Mouse (Mus musculus): Measurements from ENCODE around the gene Igfbp2. TPM values are rescaled to one million over a fixed set of nuclear protein-coding genes. Genes with fewer than 3 reads are reported as not detected.

Gene Igfbp2
- polyA plus RNA-seq, 1 experiment from 2014 or later = 446 TPM

DNA sequence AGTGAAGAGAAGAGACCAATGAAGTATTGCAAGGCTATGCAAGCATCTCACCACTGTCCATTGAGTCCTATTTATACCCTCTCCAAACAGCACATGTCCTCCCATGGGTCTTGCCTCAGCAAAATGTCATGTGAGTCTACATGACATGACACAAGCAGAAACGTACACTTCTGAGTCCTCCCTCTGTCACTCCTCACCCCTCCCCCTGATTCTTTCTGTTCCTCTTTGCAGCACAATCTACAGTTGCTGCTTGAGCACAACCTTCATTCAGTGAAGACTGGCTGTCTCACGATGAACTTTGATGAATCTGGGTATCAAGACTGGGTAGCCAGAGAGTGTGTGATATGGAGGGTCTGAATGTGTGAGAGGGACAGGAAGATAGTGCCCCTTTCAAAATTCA is 28.2 kb upstream of the Igfbp2 start:
- 89% methylated on average over 2 of the region's 2 CpGs for whole genome bisulfite sequencing
- H3K4me3 ChIP-seq (ENCODE audit: low read depth, low read length) = no peak overlapping the region
- no peak overlapping the region for H3K27ac ChIP-seq (replicated peaks; ENCODE audit: low read depth, low read length)
- H3K27me3 ChIP-seq (replicated peaks; ENCODE audit: control insufficient read depth, insufficient read depth, low read length) = no peaks in the 10 kb centered on the region
- H3K4me2 ChIP-seq (ENCODE audit: low read depth, low read length) = no peak overlapping the region
- no peak for ATAC-seq (ENCODE audit: low read depth)
- no peaks in the 10 kb centered on the region for H3K9me3 ChIP-seq (ENCODE audit: control insufficient read depth, low read length)
- no peaks in the 10 kb centered on the region for H3K36me3 ChIP-seq (ENCODE audit: control insufficient read depth, insufficient read depth, low read length)
- no peak for DNase-seq (ENCODE audit: low spot score)
- H3K4me1 ChIP-seq (ENCODE audit: control insufficient read depth, insufficient read depth, low read length) = no peaks in the 10 kb centered on the region
- no peak overlapping the region for H3K9ac ChIP-seq (ENCODE audit: low read depth, low read length)

- ATAC-seq (ENCODE audit: low read depth) = peak; percentile 26; the same call in 1 of the 2 replicates
- DNase-seq (ENCODE audit: low spot score) = no peak
- WGBS = 58% methylated on average over 4 of the region's 4 CpGs
- H3K36me3 ChIP-seq (ENCODE audit: control insufficient read depth, insufficient read depth, low read length) = no peaks in the 10 kb centered on the region
- no peak overlapping the region for H3K4me3 ChIP-seq (ENCODE audit: low read depth, low read length)
- no peak overlapping the region for H3K9ac ChIP-seq (ENCODE audit: low read depth, low read length)
- H3K4me2 ChIP-seq (ENCODE audit: low read depth, low read length) = no peak overlapping the region
- no peaks in the 10 kb centered on the region for H3K4me1 ChIP-seq (ENCODE audit: control insufficient read depth, insufficient read depth, low read length)
- H3K27ac ChIP-seq (replicated peaks; ENCODE audit: low read depth, low read length) = no peak overlapping the region
- H3K9me3 ChIP-seq (ENCODE audit: control insufficient read depth, low read length) = no peaks in the 10 kb centered on the region
- no peaks in the 10 kb centered on the region for H3K27me3 ChIP-seq (replicated peaks; ENCODE audit: control insufficient read depth, insufficient read depth, low read length)
These were observed 27.1 kb upstream of the Igfbp2 start for GRCm38 (mm10) chr1:72797102-72797665.

DNA sequence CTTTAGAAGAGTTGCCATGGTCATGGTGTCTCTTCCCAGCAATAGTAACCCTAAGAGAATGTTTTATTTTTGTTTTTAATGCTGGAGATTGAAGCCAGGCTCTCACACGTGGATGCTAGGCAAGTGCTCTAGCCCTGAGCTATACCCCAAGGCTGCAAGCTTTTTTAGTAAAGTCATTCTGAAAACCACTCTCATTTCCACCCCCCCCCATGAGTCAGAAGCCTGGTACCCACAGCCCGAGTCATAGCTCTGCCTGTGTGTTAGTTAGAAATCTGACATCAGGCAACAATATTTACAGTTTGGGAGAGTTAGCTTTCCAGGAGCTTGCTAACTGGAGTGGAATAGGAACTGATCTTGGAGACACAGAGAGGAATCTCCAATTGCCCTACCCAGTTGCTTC is 25.9 kb upstream of the Igfbp2 start:
- Histone ChIP-seq H3K9me3 (ENCODE audit: control insufficient read depth, low read length) (no peaks in the 10 kb centered on the region), H3K36me3 (ENCODE audit: control insufficient read depth, insufficient read depth, low read length) (no peaks in the 10 kb centered on the region), H3K4me1 (ENCODE audit: control insufficient read depth, insufficient read depth, low read length) (no peaks in the 10 kb centered on the region), H3K27me3 (replicated peaks; ENCODE audit: control insufficient read depth, insufficient read depth, low read length) (no peaks in the 10 kb centered on the region), H3K4me3 (ENCODE audit: low read depth, low read length) (no peak overlapping the region), H3K27ac (replicated peaks; ENCODE audit: low read depth, low read length) (no peak overlapping the region), H3K4me2 (ENCODE audit: low read depth, low read length) (no peak overlapping the region), H3K9ac (ENCODE audit: low read depth, low read length) (no peak overlapping the region)
- no peak for ATAC-seq (ENCODE audit: low read depth)
- no peak for DNase-seq (ENCODE audit: low spot score)
- 80% methylated on average over 2 of the region's 2 CpGs for WGBS

DNA sequence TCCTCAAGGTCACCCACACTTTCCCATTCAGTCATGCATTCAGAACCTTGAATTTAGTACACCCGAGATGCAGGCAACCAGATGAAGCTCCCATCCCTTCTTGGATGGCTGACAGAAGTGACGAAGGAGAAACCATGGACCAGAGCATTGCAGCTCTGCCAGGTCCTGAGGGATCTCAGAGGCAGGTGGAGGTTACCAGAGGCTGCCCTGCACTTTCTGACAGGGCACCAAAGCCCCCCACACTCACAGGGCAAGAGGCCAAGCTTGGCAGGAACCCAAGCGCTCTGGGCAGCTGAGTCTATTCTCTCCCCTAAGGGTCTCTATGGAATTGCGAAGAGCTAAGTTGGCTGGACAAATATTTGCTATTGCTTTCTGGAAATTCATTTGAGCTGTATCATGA is 20.3 kb upstream of the Igfbp2 start:
- H3K4me3 ChIP-seq (ENCODE audit: low read depth, low read length) = no peak overlapping the region
- H3K36me3 ChIP-seq (ENCODE audit: control insufficient read depth, insufficient read depth, low read length) = no peaks in the 10 kb centered on the region
- ATAC-seq (ENCODE audit: low read depth) (no peak), DNase-seq (ENCODE audit: low spot score) (no peak)
- H3K27me3 ChIP-seq (replicated peaks; ENCODE audit: control insufficient read depth, insufficient read depth, low read length) = no peaks in the 10 kb centered on the region
- H3K9me3 ChIP-seq (ENCODE audit: control insufficient read depth, low read length) = no peaks in the 10 kb centered on the region
- H3K4me1 ChIP-seq (ENCODE audit: control insufficient read depth, insufficient read depth, low read length) = peaks cover 10% of the 10 kb centered on the region
- no peak overlapping the region for H3K27ac ChIP-seq (replicated peaks; ENCODE audit: low read depth, low read length)
- no peak overlapping the region for H3K4me2 ChIP-seq (ENCODE audit: low read depth, low read length)
- WGBS = 76% methylated on average over 4 of the region's 4 CpGs
- H3K9ac ChIP-seq (ENCODE audit: low read depth, low read length) = no peak overlapping the region

- ATAC-seq (ENCODE audit: low read depth) (no peak), DNase-seq (ENCODE audit: low spot score) (no peak)
- no peaks in the 10 kb centered on the region for H3K36me3 ChIP-seq (ENCODE audit: control insufficient read depth, insufficient read depth, low read length)
- H3K27me3 ChIP-seq (replicated peaks; ENCODE audit: control insufficient read depth, insufficient read depth, low read length) = no peaks in the 10 kb centered on the region
- H3K9me3 ChIP-seq (ENCODE audit: control insufficient read depth, low read length) = no peaks in the 10 kb centered on the region
- H3K9ac ChIP-seq (ENCODE audit: low read depth, low read length) = 0 out of 2 replicates have a peak overlapping the region, but pooled peaks have one; percentile 16
- H3K4me2 ChIP-seq (ENCODE audit: low read depth, low read length) = no peak overlapping the region
- H3K27ac ChIP-seq (replicated peaks; ENCODE audit: low read depth, low read length) = no peak overlapping the region
- H3K4me1 ChIP-seq (ENCODE audit: control insufficient read depth, insufficient read depth, low read length) = peaks cover 10% of the 10 kb centered on the region
- no peak overlapping the region for H3K4me3 ChIP-seq (ENCODE audit: low read depth, low read length)
- WGBS = 22% methylated on average over 8 of the region's 8 CpGs
These were observed 19.3 kb upstream of the Igfbp2 start for GRCm38 (mm10) chr1:72805037-72805436.

- Histone ChIP-seq H3K36me3 (ENCODE audit: control insufficient read depth, insufficient read depth, low read length) (no peaks in the 10 kb centered on the region), H3K4me1 (ENCODE audit: control insufficient read depth, insufficient read depth, low read length) (peaks cover 10% of the 10 kb centered on the region), H3K9ac (ENCODE audit: low read depth, low read length) (no peak overlapping the region), H3K9me3 (ENCODE audit: control insufficient read depth, low read length) (no peaks in the 10 kb centered on the region), H3K4me2 (ENCODE audit: low read depth, low read length) (no peak overlapping the region), H3K27ac (replicated peaks; ENCODE audit: low read depth, low read length) (peak overlapping the region; percentile 39), H3K27me3 (replicated peaks; ENCODE audit: control insufficient read depth, insufficient read depth, low read length) (no peaks in the 10 kb centered on the region), H3K4me3 (ENCODE audit: low read depth, low read length) (no peak overlapping the region)
- ATAC-seq (ENCODE audit: low read depth) (peak; percentile 45; the same call in 1 of the 2 replicates), DNase-seq (ENCODE audit: low spot score) (no peak)
- WGBS = 19% methylated on average over 4 of the region's 4 CpGs
These were observed 18.7 kb upstream of the Igfbp2 start for GRCm38 (mm10) chr1:72805476-72806043.

- Histone ChIP-seq H3K27ac (replicated peaks; ENCODE audit: low read depth, low read length) (peak overlapping the region; percentile 39), H3K9me3 (ENCODE audit: control insufficient read depth, low read length) (no peaks in the 10 kb centered on the region), H3K4me3 (ENCODE audit: low read depth, low read length) (no peak overlapping the region), H3K4me2 (ENCODE audit: low read depth, low read length) (no peak overlapping the region), H3K4me1 (ENCODE audit: control insufficient read depth, insufficient read depth, low read length) (peaks cover 10% of the 10 kb centered on the region), H3K9ac (ENCODE audit: low read depth, low read length) (0 out of 2 replicates have a peak overlapping the region, but pooled peaks have one; percentile 31), H3K27me3 (replicated peaks; ENCODE audit: control insufficient read depth, insufficient read depth, low read length) (no peaks in the 10 kb centered on the region), H3K36me3 (ENCODE audit: control insufficient read depth, insufficient read depth, low read length) (no peaks in the 10 kb centered on the region)
- peak; percentile 84 for DNase-seq (ENCODE audit: low spot score)
- ATAC-seq (ENCODE audit: low read depth) = peak; percentile 87
- WGBS = 15% methylated on average over 11 of the region's 11 CpGs
These were observed 18.2 kb upstream of the Igfbp2 start for GRCm38 (mm10) chr1:72806044-72806584.

DNA sequence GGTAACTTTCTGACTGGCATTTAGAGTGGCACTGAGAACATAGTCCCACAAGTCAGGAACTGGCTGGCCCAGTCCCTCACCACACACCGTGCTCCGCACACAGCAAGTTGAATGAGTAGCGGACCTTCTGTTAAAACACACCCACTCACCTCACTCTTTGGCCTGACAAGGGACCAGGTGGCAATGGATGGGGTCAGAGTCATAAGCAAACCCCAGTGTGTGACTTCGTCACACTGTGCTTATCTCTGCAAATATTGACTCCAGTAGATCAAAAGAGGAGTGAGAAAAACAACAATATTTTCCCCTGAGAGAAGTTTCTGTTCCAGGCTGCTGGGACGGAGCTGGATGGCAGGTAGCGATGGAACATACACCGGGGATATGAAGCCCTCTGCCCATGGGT is 15.0 kb upstream of the Igfbp2 start:
- no peak for ATAC-seq (ENCODE audit: low read depth)
- DNase-seq (ENCODE audit: low spot score) = no peak
- Histone ChIP-seq H3K9me3 (ENCODE audit: control insufficient read depth, low read length) (no peaks in the 10 kb centered on the region), H3K36me3 (ENCODE audit: control insufficient read depth, insufficient read depth, low read length) (no peaks in the 10 kb centered on the region), H3K4me2 (ENCODE audit: low read depth, low read length) (no peak overlapping the region), H3K4me1 (ENCODE audit: control insufficient read depth, insufficient read depth, low read length) (peaks cover 20% of the 10 kb centered on the region), H3K9ac (ENCODE audit: low read depth, low read length) (no peak overlapping the region), H3K27ac (replicated peaks; ENCODE audit: low read depth, low read length) (no peak overlapping the region), H3K27me3 (replicated peaks; ENCODE audit: control insufficient read depth, insufficient read depth, low read length) (no peaks in the 10 kb centered on the region), H3K4me3 (ENCODE audit: low read depth, low read length) (no peak overlapping the region)
- WGBS = 90% methylated on average over 7 of the region's 7 CpGs

All from embryonic facial prominence, embryonic 14.5 days (tissue).